Mouse (Mus musculus): ENCODE data around the gene Bbs9.

GRCm38 (mm10) chr9:22737893-22738292, 262.4 kb downstream of the Bbs9 start:
- TF ChIP-seq GATA1 (IDR thresholded peaks at IDR 0.05; ENCODE audit: low read length) (no peak), TAL1 (IDR thresholded peaks at IDR 0.05; ENCODE audit: low read length) (no peak)

Measured in erythroblast, embryonic 14.5 days (primary cell).